Mouse (Mus musculus): Measurements from ENCODE around the gene Tma16. TPM values are rescaled to one million over a fixed set of nuclear protein-coding genes. Genes with fewer than 3 reads are reported as not detected.

The Tma16 gene
- polyA plus RNA-seq (2014; fragmentation: Nextera tagmentation; extraction: Ambion mirVana), result 16.3 and 17.3 TPM in 2 replicates

DNA sequence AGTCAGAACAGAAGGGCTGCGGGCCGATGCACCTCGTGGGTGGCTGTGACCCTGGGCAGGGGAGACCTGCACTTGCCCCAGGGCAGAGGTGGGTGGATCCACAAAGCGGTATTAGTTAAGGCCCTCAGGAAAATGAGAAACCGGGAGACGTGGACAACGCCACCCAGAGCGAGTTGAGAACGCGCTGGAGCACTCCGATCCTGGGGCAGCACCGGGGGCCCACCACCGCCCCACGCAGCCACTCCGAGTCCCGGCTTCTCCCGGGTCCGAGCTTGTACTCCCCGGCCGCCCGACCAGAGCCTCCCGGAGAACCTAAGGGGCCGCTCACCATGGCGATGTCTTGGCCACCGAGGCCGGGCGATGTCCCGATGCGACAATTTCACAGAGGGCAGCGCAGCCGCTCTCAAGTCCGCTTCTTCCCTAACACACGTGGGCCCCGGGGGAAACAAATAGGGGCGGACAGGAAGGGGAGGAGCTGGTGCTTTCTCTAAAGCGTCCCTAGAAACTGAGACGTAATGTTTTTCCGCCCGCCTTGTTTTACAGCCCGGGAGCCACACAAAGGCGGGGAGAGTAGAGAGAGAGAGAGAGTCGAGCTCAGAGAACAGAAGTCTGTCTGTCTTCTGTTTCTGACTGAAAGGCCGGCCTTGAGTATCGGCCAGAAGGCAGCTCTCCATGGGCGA lies at the start of gene Tma16:
Gene Tma16, minus strand, starts transcription at position 447 of the 680 bp plus-strand sequence.
- H3K4me1 ChIP-seq (ENCODE audit: control insufficient read depth, insufficient read depth, low read length), result no peaks in the 10 kb centered on the region
- no peaks in the 10 kb centered on the region for H3K9me3 ChIP-seq (replicated peaks; ENCODE audit: control insufficient read depth, low read length)
- peak within 1 kb of the TSS; percentile 42 for H3K4me2 ChIP-seq (ENCODE audit: low read depth, low read length)
- peak; percentile 90 for DNase-seq (ENCODE audit: low spot score)
- under 1% methylated on average over 45 of the region's 45 CpGs for WGBS
- no peak within 1 kb of the TSS for H3K27ac ChIP-seq (replicated peaks; ENCODE audit: low read depth, low read length)
- peak within 1 kb of the TSS; percentile 84 for H3K9ac ChIP-seq (replicated peaks; ENCODE audit: low read length)
- no peaks in the 10 kb centered on the region; the same call in 1 of the 2 replicates for H3K36me3 ChIP-seq (replicated peaks; ENCODE audit: control insufficient read depth, insufficient read depth, low read depth, low read length)
- H3K4me3 ChIP-seq (ENCODE audit: low read depth, low read length), result peak within 1 kb of the TSS; percentile 63
- peak; percentile 95 for ATAC-seq (replicated peaks; ENCODE audit: insufficient number of reproducible peaks, low FRiP score, low TSS enrichment, low read depth)
- no peaks in the 10 kb centered on the region for H3K27me3 ChIP-seq (ENCODE audit: control insufficient read depth, insufficient read depth, low read length)

DNA sequence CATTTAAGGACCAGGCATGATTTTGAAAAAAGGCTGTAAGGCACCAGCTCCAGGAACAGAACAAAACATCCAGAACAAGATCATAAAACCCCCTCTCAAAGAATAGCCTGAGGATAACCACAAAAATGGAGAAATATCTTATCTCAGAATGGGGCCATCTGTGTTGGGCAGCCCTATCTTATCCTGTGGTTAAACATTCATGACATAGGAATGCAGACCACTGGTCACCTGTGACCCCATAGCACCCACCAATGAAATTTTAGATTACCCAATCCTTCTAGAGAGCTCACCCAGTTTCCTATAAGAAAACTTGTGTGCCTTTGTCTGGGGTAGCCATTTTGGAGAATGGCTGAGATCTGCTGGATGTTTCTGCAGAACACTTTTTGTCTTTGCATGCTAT lies 34.2 kb upstream of the Tma16 start:
- Histone ChIP-seq H3K9me3 (replicated peaks; ENCODE audit: control insufficient read depth, low read length) (no peaks in the 10 kb centered on the region), H3K9ac (replicated peaks; ENCODE audit: low read length) (no peak overlapping the region), H3K4me1 (ENCODE audit: control insufficient read depth, insufficient read depth, low read length) (no peaks in the 10 kb centered on the region), H3K4me2 (ENCODE audit: low read depth, low read length) (no peak overlapping the region), H3K27ac (replicated peaks; ENCODE audit: low read depth, low read length) (no peak overlapping the region), H3K27me3 (ENCODE audit: control insufficient read depth, insufficient read depth, low read length) (no peaks in the 10 kb centered on the region), H3K36me3 (replicated peaks; ENCODE audit: control insufficient read depth, insufficient read depth, low read depth, low read length) (no peaks in the 10 kb centered on the region), H3K4me3 (ENCODE audit: low read depth, low read length) (no peak overlapping the region)
- no peak for DNase-seq (ENCODE audit: low spot score)
- no peak for ATAC-seq (replicated peaks; ENCODE audit: insufficient number of reproducible peaks, low FRiP score, low TSS enrichment, low read depth)

DNA sequence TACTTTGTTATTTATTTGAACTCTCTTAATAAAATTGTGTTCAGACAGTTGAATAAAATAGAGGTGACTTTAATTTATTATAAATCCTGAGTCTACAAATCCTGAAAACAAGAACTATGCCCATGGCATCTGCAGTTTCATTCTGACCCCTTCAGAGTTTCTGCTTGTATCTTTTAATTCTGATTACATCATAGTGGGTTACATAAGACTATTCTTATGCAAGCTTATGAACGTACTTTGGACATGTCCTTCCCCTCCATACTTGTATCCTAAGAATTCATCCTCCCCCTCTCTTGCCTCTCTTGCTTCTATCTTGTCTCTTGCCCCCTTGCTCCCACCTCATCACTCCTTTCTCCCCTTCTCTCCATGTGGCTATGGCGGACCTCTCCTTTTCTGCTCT lies 32.8 kb upstream of the Tma16 start:
- 95% methylated on average over 2 of the region's 2 CpGs for WGBS

DNA sequence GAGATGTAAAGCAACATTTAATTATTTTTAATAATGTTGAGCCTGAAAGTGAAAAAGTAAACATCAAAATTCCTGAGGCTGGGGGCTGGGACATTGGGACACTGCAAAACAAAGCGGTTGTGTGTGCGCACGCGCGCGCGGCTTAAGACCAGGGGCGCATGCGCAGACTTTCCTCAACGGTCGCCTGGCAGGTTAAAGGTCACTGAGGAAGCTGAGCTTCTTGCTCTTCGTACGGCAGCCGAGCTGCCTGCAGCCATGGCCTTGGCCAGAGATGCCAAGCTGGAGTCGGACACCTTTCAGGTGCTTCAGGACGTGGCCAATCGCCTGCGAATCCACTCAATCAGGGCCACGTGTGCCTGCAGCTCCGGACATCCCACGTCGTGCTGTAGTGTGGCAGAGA lies 25.2 kb upstream of the Tma16 start, which contains the start of gene Tktl2:
Gene Tktl2, plus strand, starts transcription at position 220 of the 400 bp plus-strand sequence.
- Histone ChIP-seq H3K4me3 (ENCODE audit: low read depth, low read length) (no peak within 1 kb of the TSS), H3K4me2 (ENCODE audit: low read depth, low read length) (no peak within 1 kb of the TSS), H3K9me3 (replicated peaks; ENCODE audit: control insufficient read depth, low read length) (no peaks in the 10 kb centered on the region), H3K36me3 (replicated peaks; ENCODE audit: control insufficient read depth, insufficient read depth, low read depth, low read length) (no peaks in the 10 kb centered on the region), H3K27me3 (ENCODE audit: control insufficient read depth, insufficient read depth, low read length) (no peaks in the 10 kb centered on the region), H3K4me1 (ENCODE audit: control insufficient read depth, insufficient read depth, low read length) (no peaks in the 10 kb centered on the region), H3K9ac (replicated peaks; ENCODE audit: low read length) (no peak within 1 kb of the TSS), H3K27ac (replicated peaks; ENCODE audit: low read depth, low read length) (no peak within 1 kb of the TSS)
- DNase-seq (ENCODE audit: low spot score), result no peak
- no peak for ATAC-seq (replicated peaks; ENCODE audit: insufficient number of reproducible peaks, low FRiP score, low TSS enrichment, low read depth)
- 93% methylated on average over 22 of the region's 22 CpGs for WGBS

More for the DNA sequence above, 32.8 kb upstream of the Tma16 start:
- DNase-seq (ENCODE audit: low spot score) (no peak), ATAC-seq (replicated peaks; ENCODE audit: insufficient number of reproducible peaks, low FRiP score, low TSS enrichment, low read depth) (no peak)
- Histone ChIP-seq H3K36me3 (replicated peaks; ENCODE audit: control insufficient read depth, insufficient read depth, low read depth, low read length) (no peaks in the 10 kb centered on the region), H3K9ac (replicated peaks; ENCODE audit: low read length) (no peak overlapping the region), H3K27me3 (ENCODE audit: control insufficient read depth, insufficient read depth, low read length) (no peaks in the 10 kb centered on the region), H3K27ac (replicated peaks; ENCODE audit: low read depth, low read length) (no peak overlapping the region), H3K4me3 (ENCODE audit: low read depth, low read length) (no peak overlapping the region), H3K9me3 (replicated peaks; ENCODE audit: control insufficient read depth, low read length) (no peaks in the 10 kb centered on the region), H3K4me1 (ENCODE audit: control insufficient read depth, insufficient read depth, low read length) (no peaks in the 10 kb centered on the region), H3K4me2 (ENCODE audit: low read depth, low read length) (no peak overlapping the region)

DNA sequence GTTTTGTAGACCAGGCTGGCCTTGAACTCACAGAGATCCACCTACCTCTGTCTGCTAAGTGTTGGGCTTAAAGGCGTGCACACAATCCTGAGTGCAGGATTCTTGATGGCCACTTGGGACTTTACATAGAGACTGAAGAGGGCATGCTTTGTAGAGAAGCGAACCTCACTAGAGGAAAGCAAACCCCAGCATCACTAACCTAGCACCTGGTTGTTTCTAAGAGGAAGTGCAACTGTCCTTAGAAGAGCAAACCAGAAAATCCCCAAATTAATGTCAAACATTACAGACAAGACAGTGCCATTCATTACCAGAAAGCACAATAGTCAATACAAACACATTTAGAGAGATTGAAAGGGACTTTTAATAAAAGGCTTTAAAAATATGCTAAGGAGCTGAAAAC lies 17.1 kb upstream of the Tma16 start:
- H3K9me3 ChIP-seq (replicated peaks; ENCODE audit: control insufficient read depth, low read length), result no peaks in the 10 kb centered on the region
- H3K4me1 ChIP-seq (ENCODE audit: control insufficient read depth, insufficient read depth, low read length), result no peaks in the 10 kb centered on the region
- H3K4me2 ChIP-seq (ENCODE audit: low read depth, low read length), result no peak overlapping the region
- H3K4me3 ChIP-seq (ENCODE audit: low read depth, low read length), result no peak overlapping the region
- no peaks in the 10 kb centered on the region for H3K27me3 ChIP-seq (ENCODE audit: control insufficient read depth, insufficient read depth, low read length)
- ATAC-seq (replicated peaks; ENCODE audit: insufficient number of reproducible peaks, low FRiP score, low TSS enrichment, low read depth) (no peak), DNase-seq (ENCODE audit: low spot score) (no peak)
- H3K27ac ChIP-seq (replicated peaks; ENCODE audit: low read depth, low read length), result no peak overlapping the region
- H3K36me3 ChIP-seq (replicated peaks; ENCODE audit: control insufficient read depth, insufficient read depth, low read depth, low read length), result no peaks in the 10 kb centered on the region
- 77% methylated on average over 2 of the region's 2 CpGs for WGBS
- no peak overlapping the region for H3K9ac ChIP-seq (replicated peaks; ENCODE audit: low read length)

DNA sequence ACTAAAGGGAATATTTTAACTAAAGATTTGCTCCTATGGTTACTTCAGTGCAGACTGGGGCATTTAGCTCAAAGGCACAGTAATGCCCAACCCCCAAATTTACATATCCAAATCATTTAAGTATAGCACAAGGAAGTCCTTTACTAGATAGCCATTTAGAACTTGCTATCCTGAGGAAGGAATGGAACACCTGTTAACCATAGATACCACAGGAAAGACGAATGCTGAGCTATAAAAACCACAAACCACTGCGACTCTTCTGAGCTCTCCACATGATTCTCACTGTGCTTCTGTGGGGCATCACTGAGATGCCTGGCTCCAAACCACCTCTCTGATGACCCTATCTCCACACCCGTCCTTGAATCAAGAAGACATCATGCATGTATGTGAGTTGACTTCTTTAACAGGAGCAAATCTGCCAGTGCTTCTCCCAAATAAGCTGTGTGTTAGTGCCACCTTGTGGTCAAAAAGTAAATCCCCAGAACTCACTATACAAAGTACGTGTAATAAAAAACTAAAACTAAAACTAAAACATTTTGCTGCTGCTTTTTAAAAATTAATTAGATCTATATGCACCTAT lies 10.8 kb upstream of the Tma16 start:
- Histone ChIP-seq H3K9ac (replicated peaks; ENCODE audit: low read length) (no peak overlapping the region), H3K9me3 (replicated peaks; ENCODE audit: control insufficient read depth, low read length) (no peaks in the 10 kb centered on the region), H3K4me3 (ENCODE audit: low read depth, low read length) (no peak overlapping the region), H3K27ac (replicated peaks; ENCODE audit: low read depth, low read length) (no peak overlapping the region), H3K4me2 (ENCODE audit: low read depth, low read length) (no peak overlapping the region), H3K36me3 (replicated peaks; ENCODE audit: control insufficient read depth, insufficient read depth, low read depth, low read length) (no peaks in the 10 kb centered on the region), H3K4me1 (ENCODE audit: control insufficient read depth, insufficient read depth, low read length) (no peaks in the 10 kb centered on the region), H3K27me3 (ENCODE audit: control insufficient read depth, insufficient read depth, low read length) (no peaks in the 10 kb centered on the region)
- 40% methylated on average over 4 of the region's 4 CpGs for WGBS
- DNase-seq (ENCODE audit: low spot score) (peak; percentile 76), ATAC-seq (replicated peaks; ENCODE audit: insufficient number of reproducible peaks, low FRiP score, low TSS enrichment, low read depth) (no peak)

DNA sequence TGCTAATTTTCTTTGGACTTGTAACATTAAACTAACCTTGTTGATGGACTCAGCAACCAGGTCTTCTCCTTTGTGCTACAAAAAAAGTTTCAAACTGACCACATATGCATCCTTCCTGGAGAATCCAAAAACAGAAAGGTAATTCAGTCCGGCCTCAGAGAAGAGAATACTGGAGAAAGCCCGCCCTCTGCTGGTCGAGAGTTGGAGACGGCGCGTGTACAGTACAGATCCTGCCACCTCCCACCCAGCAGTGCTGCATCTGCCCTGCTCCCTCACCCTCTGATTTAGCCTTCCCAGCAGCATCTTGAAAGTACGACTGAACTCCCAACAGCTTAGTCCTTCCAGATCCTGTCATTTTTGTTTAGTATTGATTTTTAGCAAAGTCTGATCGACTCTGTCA lies 9.4 kb upstream of the Tma16 start:
- no peaks in the 10 kb centered on the region for H3K27me3 ChIP-seq (ENCODE audit: control insufficient read depth, insufficient read depth, low read length)
- no peak overlapping the region for H3K9ac ChIP-seq (replicated peaks; ENCODE audit: low read length)
- H3K4me2 ChIP-seq (ENCODE audit: low read depth, low read length), result no peak overlapping the region
- ATAC-seq (replicated peaks; ENCODE audit: insufficient number of reproducible peaks, low FRiP score, low TSS enrichment, low read depth), result peak; percentile 79; the same call in 1 of the 2 replicates
- DNase-seq (ENCODE audit: low spot score), result peak; percentile 77
- H3K4me1 ChIP-seq (ENCODE audit: control insufficient read depth, insufficient read depth, low read length), result no peaks in the 10 kb centered on the region
- no peak overlapping the region for H3K27ac ChIP-seq (replicated peaks; ENCODE audit: low read depth, low read length)
- WGBS, result 7% methylated on average over 8 of the region's 8 CpGs
- H3K36me3 ChIP-seq (replicated peaks; ENCODE audit: control insufficient read depth, insufficient read depth, low read depth, low read length), result no peaks in the 10 kb centered on the region
- H3K9me3 ChIP-seq (replicated peaks; ENCODE audit: control insufficient read depth, low read length), result no peaks in the 10 kb centered on the region
- H3K4me3 ChIP-seq (ENCODE audit: low read depth, low read length), result no peak overlapping the region

DNA sequence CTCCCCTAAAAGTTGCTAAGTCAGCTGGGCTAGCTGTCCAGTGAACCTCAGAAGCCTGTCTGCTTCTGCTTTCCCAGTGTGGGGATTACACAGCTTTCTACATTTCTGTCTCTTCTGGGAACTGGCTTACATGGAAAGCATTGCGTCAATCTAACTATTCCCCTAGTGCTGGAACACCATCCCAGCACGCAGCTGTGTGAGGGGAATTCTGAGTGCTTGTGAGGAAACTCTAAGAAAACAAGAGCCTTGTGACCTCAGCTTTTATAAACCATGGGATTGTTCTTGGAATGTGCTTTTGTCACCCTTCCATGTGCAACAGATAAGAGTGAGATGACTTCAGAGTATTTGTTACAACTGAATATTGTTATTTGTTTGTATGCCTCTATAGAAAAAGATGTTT lies 8.2 kb upstream of the Tma16 start:
- H3K36me3 ChIP-seq (replicated peaks; ENCODE audit: control insufficient read depth, insufficient read depth, low read depth, low read length), result no peaks in the 10 kb centered on the region
- no peak overlapping the region for H3K27ac ChIP-seq (replicated peaks; ENCODE audit: low read depth, low read length)
- H3K4me3 ChIP-seq (ENCODE audit: low read depth, low read length), result no peak overlapping the region
- DNase-seq (ENCODE audit: low spot score) (no peak), ATAC-seq (replicated peaks; ENCODE audit: insufficient number of reproducible peaks, low FRiP score, low TSS enrichment, low read depth) (no peak)
- no peak overlapping the region for H3K9ac ChIP-seq (replicated peaks; ENCODE audit: low read length)
- 72% methylated on average over 2 of the region's 2 CpGs for WGBS
- H3K9me3 ChIP-seq (replicated peaks; ENCODE audit: control insufficient read depth, low read length), result no peaks in the 10 kb centered on the region
- H3K4me1 ChIP-seq (ENCODE audit: control insufficient read depth, insufficient read depth, low read length), result no peaks in the 10 kb centered on the region
- no peaks in the 10 kb centered on the region for H3K27me3 ChIP-seq (ENCODE audit: control insufficient read depth, insufficient read depth, low read length)
- H3K4me2 ChIP-seq (ENCODE audit: low read depth, low read length), result no peak overlapping the region

Measured in embryonic facial prominence, embryonic 11.5 days (tissue).